Mouse (Mus musculus) kidney, postnatal 4 days (tissue): ENCODE measurements around the gene Lrrc72.
"Not testable (repeated sequence)": the region's sequence is repeated elsewhere in the genome, so short reads cannot be mapped to it uniquely, and the experiment has no call there.

Experiments used
- DNase-seq, 2 experiments: peaks; one replicate each; pipeline ENCODE4 v3.0.0; 2021; ENCODE audit warnings: mixed read lengths in 2 of 2

The Lrrc72 gene

DNA sequence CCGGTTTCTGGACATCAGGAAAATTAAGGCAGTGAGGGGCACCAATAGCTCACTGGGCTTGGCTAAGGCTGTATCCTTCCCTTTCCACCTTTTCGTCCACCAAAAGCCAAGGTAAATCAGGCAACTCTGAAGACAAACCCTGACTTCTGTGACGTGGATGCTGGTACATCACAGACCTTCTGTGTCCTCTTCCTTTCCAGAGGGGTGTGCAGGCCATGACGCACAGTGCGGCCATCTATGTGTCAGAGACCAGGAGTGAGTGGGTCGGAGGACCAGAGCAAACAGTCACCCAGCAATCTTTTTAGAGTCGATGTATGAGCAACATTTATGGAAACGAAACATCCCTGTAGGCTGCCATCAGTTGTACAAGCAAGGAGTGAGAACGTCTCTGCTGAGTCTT, at the start of gene Lrrc72:
Gene Lrrc72 (minus strand): TSS at position 101 of the 400 bp plus-strand sequence.
- no peak for DNase-seq

DNA sequence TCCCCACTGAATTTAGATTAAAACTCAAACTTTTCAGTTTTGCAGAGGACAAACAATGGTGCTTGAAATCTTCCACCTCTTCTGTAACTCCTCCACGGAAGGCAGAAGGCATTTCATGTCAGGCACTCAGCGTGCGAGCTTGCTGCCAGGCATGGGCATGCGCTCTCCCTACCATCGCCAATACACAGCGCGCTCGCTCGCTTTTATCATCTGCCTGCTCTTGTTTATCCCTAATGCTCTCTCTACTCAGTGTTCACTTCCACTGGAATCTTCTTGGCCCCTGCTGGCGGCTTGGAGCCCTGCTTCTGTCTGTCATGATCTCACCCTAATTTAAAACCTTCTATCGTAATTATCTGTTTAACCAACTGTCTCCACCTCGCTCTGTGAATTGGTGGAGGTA, 49.1 kb upstream of the Lrrc72 start:
- DNase-seq: no peak

DNA sequence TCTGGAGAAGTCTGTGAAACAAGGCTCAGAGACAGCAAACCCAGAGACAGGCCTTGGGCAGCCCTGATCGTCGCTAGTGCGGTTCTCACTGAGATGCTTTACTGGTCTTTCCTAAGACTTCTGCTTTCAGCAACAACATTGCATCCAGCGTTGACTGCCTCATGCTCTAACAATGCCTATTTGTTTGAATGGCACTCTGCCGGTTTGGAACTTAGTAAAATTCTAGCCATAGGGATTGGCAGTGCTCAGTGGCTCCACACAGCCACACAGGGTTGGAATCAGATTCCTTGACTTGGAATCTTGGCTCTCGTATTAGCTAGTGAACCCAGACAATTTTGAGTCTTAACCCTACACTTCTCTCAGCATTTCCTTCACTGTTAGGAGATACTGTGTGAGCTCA, 38.1 kb upstream of the Lrrc72 start:
- DNase-seq: no peak

DNA sequence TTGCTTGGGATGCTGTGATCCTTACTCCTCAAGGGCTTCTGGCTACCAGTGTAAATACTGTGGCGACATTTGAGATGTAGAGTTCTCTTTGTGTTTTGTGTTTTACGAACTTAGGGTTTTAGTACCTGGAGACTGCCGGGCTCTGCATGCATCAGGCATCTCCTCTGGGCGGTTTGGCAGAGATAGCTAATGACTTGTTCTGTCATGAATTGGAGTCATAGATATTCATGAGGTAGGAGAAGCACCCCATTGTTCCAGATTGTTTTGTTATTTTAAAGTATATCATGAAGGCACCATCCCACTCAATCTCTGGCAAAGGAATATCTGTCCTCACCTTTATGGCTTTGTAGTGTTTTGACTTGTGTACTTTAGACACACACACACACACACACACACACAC, 37.3 kb upstream of the Lrrc72 start:
- no peak for DNase-seq

DNA sequence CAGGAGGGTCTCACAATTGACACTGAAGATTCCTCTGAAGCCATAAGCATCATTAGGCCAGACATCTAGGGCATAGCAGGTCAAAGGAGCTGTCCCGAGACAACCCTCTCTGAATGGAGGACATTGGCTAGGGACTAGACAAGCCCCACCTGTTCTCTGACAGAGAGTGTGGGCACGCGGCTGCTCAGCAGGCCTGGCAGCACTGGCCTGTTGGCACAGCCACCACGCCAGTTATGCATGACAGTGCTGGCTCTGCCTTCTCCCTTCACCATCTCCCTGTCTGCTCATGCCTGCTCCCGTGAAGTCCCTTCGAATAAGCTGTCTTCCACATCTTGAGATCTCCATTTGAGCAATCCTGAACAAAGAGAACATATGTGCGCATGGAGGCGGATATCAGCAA, 36.4 kb upstream of the Lrrc72 start:
- no peak for DNase-seq

DNA sequence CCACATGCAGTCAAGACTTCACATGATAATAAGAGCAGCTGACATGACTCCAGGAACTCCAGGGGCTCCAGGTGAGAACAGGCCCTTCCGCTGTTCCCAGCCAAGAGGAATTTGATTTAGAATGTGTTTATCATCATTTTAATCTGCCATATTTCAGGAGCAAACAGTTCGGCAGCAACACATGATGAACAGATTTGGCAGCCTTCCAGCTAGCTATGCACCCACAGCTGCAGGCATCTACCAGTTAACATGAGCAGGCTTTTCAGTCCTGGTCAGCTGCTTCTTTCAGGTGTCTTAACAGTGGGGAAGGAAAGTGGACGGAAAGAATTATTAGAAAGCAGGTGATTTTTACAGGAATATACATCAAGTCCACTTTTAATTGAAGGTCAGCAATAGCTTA, 21.6 kb upstream of the Lrrc72 start:
- DNase-seq: peak in 1 of 2 experiments; percentile 11

DNA sequence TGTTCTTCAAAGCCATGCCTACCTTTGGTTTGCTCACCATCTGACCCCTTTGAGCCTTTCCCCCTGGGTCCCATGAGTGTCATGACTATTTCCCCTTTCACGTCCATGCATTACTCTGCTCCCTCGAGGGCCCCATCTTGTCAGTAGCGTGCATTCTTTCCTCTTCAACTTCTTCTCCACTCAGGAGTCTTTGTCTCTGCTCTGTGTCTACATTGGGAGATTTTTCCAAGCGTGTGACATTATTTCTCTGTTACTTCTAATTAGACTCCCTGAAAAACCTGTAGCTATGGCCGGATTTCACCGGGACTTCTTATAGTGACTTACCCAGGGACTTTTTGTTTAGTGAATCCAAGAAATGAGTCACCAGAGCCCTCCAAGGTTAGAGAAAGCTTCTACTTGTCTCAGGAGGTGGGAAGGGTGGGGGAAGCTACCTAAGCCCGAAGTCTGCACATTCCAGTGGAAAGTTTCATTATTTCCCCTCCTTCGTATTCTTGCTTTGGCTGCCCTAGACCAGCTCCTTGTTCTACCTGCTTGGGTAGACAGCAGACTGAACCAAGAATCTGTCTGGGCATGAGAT, 14.6 kb upstream of the Lrrc72 start:
- DNase-seq: no peak

DNA sequence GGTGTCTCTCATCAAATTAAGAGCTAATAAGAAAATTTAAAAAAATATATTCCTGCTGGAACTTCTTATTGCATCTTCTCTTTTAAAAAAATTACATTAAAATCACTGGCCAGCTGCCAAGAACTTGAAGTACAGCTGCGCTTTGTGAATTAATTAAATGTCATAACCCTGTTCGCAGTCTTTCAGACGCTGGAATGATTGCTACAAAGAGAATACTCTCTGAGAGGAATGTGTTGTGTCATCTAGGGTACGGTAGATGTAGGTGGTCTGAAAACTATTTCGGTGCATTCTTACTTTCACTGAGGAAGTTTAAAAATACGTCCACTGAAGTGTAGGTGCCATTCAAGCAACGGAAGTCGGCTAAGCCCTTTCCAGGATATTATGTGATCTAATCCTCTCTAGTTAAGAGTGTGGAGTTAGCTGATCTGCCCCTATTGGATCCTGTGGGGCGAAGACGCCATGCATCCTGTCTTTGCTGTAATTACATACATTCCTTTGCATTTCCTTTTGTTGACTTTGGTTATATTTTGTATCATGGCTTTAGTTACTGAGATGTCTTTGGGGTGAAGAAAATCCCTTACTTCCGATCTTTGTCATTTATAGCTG, 9.0 kb upstream of the Lrrc72 start:
- DNase-seq: peak in 1 of 2 experiments; percentile 10

DNA sequence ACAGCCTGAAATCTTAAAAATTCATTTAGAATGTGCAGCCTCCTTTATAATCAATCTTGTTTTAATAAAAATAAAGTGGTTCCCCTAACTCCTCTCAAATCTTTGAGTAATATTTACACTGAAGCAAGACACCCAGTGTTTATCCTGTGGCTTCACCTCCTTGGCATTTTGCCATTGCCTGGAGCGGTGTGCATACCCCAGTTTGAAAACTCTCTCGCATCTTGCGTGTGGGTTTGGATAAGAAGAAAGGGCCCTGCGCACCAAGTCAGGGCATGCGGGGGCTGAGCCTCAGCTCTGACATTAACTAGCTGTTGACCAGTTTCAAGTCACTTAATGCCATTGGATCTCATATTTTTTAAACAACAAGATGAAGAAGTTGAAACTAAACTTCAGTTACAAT, 2.2 kb upstream of the Lrrc72 start:
- peak; percentile 11 to 19 for DNase-seq

DNA sequence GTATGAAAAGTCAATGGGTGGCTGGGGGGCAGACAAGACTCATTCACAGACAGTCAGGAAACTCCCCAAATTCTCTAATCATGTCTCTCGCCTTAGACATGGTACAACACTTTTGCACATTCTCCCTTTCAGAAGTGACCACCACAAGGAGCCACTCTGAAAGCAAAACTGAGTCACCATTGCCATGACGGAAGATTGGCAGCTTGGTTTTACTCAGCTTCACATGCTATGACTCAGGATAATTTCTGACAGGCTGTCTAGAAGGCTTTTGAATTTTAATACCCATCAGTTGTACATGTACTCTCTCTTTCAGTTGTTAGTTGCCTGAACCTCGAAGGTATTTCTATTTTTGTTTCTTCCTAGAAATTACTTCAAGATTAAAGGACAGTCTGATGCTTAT, 12.0 kb downstream of the Lrrc72 start:
- DNase-seq: no peak

DNA sequence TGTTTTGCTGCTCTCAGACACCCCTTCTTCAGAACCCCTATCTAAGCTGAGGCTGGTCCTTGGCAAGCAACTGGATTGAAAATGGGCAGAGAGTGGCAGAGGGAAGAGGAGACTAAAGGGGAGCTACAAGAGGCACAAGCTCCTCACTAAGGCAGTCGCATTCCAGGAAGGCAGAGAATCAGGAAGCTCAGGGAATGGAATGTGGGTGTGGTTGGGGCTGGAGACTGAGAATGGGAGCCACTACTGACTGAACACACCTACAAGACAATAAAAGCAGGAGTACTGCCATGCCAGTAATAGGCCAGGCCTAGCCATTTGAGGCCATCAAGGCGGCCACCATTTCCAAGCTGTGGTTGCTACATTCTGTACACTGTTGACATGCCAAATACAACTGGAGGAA, 21.8 kb downstream of the Lrrc72 start:
- DNase-seq: no peak

DNA sequence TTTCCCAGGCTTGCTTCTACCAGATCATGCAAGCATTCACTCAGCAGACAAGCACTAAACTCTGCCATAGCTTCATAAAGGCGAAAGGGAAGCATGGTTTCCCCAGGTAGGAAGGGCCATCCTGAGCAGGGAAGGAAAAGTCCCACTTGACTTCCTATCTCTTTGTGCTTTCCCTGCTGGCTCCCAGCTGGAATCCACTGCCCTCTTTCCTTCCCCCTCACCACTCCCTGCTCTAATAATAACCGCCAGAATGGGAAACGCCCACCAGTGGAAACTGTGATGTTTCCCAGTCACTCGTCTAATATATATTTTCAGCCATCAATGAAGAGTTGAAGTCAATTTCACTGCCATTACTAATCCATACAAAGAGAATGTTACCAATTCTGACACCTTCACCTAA, 28.8 kb downstream of the Lrrc72 start:
- no peak for DNase-seq

DNA sequence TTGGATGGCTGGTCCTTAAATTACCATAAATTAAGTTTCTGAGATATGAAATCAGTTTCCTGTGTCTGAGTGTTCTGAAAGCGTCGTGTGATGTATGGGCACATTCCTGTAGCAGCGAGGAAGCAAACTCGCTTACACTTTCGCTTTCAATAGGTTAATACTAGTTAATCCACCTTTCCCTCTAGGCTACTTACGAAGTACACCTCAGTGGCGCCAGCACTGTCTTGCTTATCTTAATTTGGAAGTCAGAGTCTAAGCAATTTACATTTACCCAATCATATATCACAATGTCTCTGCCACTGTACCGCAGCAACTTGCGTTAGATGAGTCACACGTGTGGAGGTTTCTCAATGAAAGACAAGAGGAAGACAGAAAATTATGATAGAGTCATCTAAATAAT, 36.3 kb downstream of the Lrrc72 start:
- DNase-seq: no peak

DNA sequence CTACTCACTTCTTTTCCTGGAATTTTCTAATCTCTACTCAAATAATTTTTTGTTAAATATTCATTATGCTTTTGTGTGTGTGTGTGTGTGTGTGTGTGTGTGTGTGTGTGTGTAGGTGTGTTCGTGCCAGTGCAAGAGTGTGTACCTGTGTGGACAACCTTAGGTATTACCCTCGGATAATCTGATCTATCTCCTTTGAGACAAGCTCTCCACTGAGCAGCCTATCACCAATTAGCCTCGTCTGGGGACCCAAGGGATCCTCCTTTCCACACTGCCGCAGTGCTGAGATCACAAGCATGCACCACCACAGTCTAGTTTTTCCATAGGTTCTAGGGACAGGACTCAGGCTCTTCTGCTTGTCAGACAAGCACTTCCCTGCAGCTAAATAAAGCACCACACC, 37.0 kb downstream of the Lrrc72 start:
- DNase-seq: no peak

DNA sequence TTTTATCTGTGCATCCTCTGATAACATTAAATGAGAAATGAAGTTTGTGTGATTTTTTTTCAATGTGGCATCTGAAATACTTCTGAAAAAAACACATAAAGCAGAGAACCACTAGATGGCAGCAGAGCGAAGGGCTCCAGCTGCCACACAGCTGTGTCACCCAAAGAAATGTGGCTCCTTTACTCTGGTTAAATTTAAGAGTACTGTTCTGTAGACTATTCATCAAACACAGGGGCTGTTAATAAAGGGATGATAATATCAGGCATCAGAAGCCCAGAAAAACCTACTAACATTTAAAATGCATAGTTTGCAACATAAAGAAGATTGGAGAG, 38.1 kb downstream of the Lrrc72 start:
- peak; percentile 58 to 68 for DNase-seq

DNA sequence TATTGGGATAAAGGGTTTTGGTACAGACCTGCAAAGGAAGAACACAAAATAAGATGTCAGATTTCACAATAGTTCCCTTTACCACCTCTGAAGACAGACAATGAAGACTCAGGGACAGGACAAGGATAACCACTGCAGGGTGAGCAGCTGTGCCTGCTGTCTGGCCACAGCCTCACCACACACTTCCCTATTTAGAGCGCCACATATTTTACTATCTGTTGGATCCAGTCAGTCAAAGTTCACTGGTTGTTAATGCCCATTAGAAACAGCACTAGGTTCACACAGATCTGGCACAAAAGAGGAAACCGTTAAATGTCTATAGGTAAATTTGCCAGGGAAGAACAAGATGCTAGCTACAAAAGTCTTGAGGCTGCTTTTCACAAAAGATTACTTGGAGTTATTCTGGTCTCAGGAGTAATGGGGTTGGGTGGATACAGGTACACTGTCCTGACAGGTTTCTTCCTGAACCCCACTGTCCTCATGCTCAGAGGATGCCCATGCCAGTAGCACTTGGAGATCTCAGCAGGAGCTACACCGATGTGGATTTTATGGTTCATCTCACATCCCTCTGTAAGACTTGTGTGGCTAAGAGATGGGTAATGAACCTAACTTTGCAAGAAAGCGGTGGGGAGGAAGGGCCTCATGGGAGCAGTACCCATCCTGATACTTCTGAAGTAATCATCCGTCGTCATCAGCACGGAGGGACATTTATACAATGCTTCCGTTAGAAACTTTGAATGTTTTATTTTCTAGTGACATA, 38.6 kb downstream of the Lrrc72 start:
- no peak for DNase-seq

DNA sequence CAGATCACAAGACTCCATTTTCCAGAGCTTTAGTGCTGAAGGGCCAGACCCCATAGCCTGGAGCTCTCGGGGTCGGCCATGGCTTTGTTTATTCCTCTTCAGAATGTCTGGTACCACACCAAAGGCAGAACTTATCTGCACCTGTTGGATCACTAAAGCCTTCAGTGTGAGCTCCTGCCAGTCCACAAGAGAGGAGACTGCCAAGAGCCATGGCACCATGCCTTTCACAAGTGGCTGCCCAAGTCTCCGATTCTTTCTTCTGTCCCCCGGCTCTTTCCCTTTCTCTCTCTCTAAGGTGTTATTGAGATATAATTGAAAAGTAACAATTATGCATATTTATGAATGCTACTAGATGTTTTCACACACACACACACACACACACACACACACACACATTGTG, 43.1 kb downstream of the Lrrc72 start:
- no peak for DNase-seq

DNA sequence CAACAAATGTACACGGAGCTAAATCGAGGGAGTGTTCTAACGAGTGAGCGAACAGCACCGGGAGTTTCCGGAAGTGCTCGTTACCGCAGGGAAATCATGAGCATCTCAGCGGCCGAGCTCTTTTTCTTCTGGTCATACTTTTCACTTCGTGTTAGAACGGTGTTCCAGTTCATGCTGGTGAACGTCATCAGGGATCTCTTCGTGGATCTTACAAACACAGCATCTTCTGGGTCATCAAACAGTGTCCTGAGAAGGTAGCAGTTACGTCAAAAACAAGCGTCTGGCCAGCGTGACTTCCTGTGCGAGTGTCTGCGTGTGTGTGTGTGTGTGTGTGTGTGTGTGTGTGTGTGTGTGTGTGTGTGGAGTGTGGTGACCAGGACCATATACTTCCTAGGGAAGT, 44.7 kb downstream of the Lrrc72 start:
- no peak for DNase-seq

DNA sequence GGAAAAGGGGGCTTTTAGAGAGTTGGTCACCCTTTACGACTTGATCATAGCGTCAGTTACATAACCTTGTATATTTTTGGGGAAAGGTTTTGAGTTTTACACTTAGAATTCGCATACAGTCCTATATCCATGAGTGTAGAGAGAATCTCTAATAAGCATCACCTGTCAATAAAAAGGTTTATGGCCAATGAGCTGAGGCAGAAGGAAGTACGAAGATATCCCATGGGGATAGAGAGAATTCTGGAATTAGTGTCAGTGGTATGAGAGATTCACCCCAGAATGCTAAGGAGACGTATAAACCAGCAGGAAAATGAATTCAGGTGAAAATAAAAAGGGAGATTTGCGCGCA, 45.4 kb downstream of the Lrrc72 start:
- no peak for DNase-seq

DNA sequence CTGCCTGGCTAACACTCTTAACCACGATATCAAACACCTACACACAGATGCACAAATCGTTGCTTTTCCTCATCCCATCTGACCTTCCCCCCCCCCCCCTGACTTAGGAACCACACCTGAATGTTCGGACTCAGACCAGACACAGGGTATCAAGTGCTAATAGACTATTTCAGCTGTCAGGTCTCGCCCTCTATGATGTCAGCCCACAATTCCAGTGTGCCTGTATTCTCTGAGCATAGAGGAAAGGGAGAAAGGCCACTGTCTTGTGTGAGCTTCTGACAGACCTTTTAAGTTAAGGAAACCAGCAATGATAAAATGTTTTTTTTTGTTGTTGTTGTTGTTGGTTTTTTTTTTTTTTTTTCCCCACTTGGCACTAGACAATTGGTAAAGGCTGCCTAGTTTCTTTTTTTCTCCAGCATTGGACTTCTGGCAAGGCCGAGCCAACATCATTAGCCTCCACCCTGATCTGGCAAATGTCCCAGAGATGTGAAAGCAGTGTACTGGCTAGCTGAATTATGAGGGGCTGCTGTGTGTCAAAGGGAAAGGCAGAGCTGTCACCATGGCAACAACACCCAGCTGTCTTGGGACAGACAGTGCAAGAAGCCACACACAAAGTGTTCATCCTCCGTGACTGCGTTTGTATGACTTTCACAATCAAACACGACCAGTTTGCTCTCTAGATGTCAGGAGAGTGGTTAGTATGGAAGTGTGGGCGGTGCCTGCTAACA, 46.0 kb downstream of the Lrrc72 start:
- DNase-seq: peak; percentile 64 to 73

DNA sequence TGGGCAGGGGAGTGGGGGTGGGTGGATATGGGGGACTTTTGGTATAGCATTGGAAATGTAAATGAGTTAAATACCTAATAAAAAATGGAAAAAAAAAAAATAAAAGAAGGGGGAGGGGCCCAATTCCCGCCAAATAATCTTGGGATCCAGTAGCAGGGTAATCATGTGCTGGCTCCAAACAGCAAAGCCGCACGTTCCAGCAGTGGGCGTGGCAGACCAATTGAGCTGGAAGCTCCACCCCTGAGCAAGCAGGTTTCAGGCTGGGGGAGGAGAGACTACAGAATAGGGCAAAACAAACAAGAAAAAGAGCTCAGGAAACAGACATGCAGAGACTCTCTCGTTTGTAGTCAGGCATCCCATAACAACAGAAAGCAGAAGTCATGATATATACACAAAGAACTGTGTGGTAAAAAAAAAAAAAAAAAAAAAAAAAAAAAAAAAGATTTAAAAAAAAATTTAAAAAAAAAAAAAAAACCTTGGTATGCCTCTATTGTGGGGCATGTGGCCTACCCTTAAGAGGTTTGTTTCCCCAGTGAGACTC, 47.5 kb downstream of the Lrrc72 start:
- not testable (repeated sequence) for DNase-seq

DNA sequence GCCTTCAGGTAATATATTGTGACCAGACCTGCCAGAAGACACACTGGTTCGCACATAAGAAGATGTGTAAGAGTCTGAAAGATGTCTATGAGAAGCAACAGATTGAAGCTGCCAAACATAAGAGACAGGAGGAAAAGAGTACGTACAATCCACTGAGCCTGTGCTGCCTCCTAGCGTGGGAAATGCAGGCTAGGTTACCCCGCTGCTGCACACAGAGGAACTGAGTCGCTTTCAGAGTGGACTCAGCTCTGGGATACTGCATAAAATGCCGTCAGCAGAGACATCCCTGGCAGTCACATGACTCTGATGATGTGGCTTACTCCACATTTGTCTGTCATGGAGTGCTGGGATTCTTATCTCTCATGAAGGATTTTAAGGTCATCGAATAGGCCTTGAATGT, 58.2 kb downstream of the Lrrc72 start:
- DNase-seq: no peak

DNA sequence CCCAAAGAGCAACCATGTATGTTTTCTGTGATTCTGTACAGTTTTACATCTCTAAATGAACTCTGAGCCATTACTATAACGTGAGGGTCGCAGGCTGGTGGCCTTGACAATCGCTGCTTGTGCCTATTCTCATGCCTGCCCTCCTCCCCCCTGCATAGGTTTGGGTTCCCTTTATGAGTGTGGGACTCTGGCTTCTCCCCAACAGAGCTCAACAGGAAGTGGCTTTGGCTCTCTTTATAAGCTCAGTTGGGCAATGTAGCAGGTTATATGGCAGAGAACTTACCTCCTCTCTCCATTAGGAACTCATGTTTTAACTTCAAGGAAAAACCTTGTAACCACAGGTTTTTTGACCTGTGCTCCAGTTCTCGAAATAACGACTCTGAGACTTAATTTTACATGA, 62.9 kb downstream of the Lrrc72 start:
- no peak for DNase-seq

DNA sequence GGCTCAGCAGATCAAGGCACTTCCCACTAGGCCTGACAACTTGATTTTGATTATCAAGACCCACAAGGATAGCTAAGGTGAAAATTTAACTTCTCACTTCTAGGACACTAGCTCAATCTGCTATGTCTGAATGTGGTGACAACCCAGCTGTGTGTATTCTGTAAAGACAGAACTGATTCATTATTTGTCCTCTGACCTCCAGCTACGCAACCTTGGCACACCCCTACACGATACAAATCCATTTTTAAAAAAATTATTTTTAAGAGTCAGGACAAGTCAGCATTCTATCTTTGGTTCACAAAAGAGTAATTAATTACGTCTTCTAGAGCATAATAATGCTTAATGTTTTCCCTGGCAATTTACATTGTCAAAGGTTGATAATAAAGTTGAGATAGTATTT, 63.6 kb downstream of the Lrrc72 start:
- peak; percentile 36 to 53 for DNase-seq
